Mouse (Mus musculus) left cerebral cortex, postnatal 25 days (tissue): ENCODE measurements around the gene Loxl1. TPM values are rescaled to one million over a fixed set of nuclear protein-coding genes. Genes with fewer than 3 reads are reported as not detected.
"Not testable (repeated sequence)": the region's sequence is repeated elsewhere in the genome, so short reads cannot be mapped to it uniquely, and the experiment has no call there.

Source experiments
- DNase-seq, 2 experiments: peaks; one replicate each; pipeline ENCODE4 v3.0.0; 2022; ENCODE audit warnings: low spot score in 2 of 2, mixed read lengths in 1 of 2
- intact Hi-C: fragments of 180-260 bp; cut with DNase I; formaldehyde crosslinking; loops from one replicate; pipeline ENCODE4 v1.15.1; 2025
- total RNA-seq, 2 experiments: library from RNA; stranded (reverse); gene quantifications; 2 replicates each; pipeline ENCODE4 v1.2.3; 2021

Gene Loxl1
- total RNA-seq, 2 experiments from 2014 or later, result 2.0 to 2.6 TPM

DNA sequence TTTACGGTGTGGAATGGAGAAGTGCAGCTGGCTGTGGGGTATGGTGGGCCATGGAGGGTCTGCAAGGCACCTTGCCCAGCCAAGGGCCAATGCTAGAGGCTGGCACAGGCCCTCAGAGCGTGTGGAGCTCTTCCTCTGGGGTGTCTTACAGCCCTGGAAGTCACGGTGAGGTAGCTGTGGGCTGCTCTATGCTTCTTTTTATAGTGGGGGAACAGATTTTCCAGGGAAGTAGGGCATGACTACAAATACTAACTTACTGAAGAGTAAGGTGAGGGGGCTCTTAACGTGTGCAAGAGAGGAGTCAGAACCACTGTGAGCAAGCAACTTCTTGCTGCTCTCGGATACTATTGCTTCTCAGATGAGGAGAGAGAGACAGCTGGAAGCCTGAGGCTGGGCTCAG, 50.5 kb downstream of the Loxl1 start:
- intact Hi-C loops, result no loop called here
- DNase-seq, result peak in 1 of 2 experiments; percentile 52

DNA sequence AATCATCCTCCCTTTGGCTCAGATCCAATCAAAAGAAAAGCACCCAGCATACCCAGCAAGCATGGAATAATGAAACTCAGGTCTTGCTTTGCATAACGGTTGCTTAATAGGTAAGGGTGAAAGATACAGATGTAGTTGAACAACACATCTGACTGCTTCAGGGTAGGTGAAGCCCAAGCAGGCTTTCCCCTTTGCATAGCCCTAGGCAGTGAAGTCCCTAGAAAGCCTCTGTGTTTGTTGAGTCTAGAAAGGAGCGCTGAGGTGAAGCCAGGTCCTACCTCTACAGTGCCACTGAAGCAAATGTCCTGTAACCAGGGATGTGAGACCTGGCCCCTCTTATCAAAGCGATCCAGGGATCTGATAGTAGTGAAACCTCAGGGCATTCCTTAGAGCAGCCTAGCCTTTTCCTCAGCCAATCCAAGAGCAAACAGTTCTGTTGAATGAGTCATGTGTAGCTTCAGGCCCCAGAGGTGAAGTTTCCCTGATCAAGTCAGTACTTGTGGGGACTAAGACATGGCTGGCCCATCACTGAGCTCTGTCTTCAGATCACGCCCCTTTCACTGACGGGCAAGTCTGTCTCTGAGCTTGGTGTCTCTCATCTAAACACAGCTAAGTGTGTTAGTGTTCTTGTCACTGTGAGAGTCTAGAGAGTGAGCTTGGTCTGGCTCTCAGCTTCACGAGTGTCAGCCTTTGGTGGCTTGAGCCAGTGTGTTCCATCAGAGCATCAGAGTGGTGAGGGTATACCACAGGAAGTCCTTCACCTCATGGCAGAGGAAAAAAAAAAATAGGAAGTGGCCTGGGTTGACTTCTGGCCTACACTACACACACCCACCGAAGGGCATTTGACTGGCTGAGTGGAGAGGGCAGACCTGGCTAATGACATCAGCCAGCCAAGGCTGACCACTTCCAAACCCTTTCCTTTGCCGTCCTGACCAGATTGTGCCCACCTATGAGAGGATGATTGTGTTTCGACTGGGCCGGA, 57.0 kb downstream of the Loxl1 start:
- no peak for DNase-seq
- intact Hi-C loops, result no loop called here

DNA sequence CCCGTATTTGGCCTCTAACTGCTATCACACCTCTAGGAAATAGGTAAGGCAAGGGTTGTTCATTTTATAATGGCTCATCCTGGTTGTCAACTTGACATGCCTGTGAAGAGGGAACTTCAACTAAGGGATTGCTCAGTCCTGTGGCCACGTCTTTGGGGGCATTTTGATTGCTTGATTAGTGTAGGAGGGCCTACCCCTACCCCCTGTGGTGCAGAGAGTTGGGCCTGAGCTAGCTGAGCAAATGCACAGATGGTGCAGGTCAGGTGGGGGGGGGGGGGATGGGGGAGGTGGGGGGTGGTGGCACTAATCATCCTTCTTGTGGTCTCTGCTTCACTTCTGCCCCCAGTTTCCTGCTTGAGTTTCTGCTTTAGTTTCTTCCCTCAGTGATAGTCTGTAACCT, 57.9 kb downstream of the Loxl1 start:
- intact Hi-C loops, result no loop called here
- DNase-seq, result no peak

DNA sequence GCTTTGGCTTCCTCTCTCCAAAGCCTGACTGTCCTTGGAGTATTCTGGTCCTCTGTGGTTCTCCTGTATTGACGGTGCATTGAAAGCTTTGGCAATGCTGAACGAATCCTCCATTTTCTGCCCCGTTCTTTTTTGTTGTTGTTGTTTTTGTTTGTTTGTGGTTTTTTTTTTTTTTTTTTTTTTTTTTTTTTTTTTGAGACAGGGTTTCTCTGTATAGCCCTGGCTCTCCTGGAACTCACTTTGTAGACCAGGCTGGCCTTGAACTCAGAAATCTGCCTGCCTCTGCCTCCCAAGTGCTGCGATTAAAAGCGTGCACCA, 59.2 kb downstream of the Loxl1 start:
- intact Hi-C loops, DNase-seq: not testable (repeated sequence)

DNA sequence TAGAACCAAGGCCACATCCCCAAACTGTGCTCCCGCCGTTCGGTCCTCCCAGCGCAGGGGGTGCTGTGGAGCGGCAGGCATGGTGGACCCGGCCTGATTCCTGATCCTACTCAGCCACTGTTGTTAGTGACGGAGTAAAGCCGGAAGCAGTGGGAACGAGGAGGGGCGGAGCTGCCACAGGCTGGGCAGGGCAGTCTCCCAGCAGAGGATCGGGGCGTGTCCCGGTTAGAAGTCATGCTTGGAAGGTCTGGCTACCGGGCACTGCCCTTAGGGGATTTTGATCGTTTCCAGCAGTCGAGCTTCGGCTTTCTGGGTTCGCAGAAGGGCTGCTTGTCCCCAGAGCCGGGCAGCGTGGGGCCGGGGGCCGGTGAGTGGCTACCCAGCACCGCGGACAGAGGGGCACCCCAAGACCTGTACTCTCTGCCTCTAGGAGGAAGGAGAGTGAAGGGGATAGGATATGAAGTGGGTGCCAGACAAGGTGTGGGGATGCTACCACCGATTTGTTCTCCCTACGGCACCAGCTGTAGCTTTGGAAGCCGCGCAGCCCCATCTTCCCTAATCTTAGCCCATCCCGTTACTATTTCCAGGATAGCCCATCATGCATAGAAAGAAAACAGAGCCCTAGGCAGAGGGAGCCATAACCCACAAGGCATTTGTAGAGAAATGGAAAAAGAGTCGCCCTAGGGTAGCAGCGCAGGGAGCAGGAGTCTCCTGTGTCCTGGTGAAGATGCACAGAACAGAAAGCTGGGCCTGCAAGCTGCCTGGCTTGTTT, 59.8 kb downstream of the Loxl1 start, which contains the start of gene Stoml1:
TSS of gene Stoml1 (plus strand) at position 132 of the 772 bp plus-strand sequence.
- intact Hi-C loops, result no loop called here

DNA sequence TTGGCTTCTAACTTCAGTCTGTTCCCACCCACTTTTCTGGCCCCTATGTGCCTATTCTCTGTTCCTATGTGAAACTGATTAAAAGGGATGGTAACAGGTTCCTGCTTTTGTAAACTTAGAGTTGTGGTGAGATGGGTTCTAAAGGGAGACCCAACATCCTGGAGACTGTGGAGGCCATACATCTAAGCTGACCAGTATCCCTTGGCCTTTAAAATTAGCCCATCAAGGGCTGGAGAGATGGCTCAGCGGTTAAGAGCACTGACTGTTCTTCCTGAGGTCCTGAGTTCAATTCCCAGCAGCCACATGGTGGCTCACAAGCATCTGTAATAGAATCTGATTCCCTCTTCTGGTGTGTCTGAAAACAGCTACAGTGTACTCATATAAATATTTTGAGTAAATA, 62.3 kb downstream of the Loxl1 start:
- intact Hi-C loops, DNase-seq: not testable (repeated sequence)

More for the DNA sequence above, 59.8 kb downstream of the Loxl1 start, which contains the start of gene Stoml1:
- DNase-seq, result peak; percentile 91 to 96

DNA sequence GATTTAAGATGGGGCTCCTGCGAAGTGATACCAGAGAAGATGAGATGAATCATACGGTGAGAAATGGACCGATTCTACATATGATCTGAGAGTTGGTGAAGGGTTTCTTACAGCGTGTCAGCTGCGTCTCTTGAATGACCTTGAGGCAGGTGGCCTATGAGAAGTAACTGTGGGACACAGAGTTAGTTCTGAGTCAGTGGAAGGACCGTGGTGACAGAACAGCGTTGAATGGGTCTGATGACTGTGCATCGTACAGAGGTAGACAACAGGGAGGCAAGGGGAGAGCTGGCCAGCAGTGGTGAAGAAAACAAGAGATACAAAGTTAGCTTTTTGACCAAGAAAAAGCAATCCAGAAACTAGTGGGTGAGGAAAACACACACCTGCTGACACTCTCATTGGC, 62.7 kb downstream of the Loxl1 start:
- intact Hi-C loops, result no loop called here
- DNase-seq, result no peak

DNA sequence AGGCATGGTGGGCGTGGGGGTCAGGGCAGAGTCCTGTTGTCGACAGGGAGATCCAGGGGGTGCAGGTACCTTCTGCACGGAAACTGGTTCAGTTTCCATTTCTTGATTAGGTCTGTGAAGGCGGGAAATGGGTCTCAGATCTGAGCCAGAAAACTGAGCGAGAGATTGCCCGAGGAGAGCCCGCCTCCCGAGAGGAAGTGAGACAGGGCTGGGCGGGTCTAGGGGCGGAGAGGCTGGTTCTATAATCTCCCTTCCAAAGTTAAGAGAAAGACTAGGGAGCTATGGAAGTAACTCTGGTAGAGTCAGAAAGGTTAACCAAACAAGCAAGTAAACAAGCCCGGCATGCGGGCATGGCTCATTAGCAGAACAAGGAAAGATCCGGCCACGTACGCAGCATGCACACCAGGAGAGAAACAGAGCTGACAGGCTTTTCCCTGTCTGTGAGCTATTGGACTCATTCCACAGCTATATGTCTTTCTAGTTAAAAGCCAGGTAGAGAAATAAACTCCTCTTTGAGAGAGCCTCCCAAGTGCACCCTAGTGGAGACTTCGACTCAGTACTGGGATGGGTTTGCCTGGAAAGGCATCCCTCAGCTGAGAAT, 63.3 kb downstream of the Loxl1 start, which contains the start of gene Pml:
TSS of gene Pml (minus strand) at position 195 of the 601 bp plus-strand sequence.
- DNase-seq, result peak; percentile 54 to 70
- intact Hi-C loops, result no loop called here

DNA sequence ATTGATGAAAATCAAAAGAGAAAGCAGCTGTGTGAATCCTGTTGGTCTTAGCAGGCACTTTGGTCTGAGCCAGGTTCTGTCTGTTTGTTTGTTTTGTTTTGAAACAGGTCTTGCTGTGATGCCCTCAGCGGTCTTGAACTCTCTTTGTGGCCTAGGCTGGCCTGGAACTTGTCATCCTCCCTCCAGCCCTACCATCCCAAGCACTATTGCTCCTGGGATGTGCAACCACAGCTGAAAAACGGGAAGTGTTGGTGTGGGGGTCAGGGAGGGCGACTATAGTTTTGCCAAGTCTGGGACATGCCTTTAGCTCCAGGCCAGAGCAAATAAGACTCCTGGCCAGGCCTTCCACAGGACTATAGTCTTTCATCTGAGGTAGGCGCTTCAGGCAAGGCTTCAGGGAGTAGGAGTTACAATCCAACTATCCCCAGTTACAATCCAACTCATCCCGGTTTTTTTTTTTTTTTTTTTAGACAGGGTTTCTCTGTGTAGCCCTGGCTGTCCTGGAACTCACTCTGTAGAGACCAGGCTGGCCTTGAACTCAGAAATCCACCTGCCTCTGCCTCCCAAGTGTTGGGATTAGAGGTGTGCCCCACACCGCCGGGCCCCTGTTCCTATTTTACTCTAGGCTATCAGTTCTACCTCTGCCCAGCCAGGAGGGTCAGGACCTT, 64.1 kb downstream of the Loxl1 start:
- intact Hi-C loops, result no loop called here

DNA sequence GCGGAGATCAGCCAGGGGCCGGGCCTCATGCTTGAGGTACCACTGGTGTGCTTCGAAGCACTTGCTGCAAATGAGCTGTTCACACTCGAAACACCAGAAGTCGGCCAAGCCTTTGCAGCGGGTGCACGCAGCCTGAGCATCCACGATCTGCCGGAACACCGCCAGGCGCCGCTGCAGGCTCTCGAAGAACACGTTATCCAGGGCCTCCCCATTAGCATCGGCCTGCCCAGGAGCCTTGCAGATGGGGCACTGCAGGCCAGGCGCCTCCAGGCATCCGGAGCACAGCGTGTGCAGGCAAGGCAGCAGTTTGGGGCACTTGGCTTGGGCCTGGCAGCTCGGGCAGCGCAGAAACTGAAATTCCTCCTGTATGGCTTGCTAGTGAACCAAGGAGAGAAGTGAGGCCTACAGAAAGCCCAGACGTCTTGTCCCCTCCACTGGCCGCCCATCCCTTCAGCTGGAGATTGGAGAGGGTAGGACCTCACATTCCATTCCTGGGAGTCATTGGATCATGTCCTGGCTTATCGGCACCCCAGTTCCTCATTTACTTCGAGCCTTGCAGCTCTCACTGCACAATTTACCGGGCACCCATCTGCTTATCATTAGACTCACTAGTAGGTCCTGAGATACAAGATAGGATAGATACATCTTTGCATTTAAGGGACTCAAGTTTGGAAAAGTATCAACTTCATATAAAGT, 65.8 kb downstream of the Loxl1 start:
- intact Hi-C loops, result no loop called here
- DNase-seq, result peak; percentile 77 to 86

More for the DNA sequence above, 64.1 kb downstream of the Loxl1 start:
- DNase-seq, result no peak

DNA sequence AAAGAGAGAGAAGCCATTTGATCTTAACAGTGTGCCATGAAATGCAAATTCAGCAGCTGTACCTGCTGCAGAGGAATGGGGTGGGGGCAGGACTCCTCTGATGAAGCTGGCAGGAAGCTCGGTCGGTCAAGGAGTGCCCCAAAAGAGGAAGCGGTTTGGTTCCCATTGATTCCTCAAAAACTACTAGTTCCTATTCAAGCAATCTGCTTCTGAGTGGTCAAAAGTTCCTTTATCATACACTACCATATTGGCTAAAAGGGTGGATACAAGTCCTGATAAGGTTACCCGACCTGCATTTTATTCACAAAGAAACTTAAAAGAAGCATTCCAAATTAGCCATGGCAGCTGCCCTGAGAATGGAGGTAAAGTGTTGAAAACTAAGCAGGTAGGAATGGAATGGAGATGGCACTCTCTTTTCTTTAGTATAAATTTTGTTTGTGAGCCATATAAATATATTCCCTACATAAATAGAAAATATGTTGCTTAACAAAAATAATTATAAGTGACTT, 66.8 kb downstream of the Loxl1 start:
- intact Hi-C loops, result no loop called here
- DNase-seq, result no peak

DNA sequence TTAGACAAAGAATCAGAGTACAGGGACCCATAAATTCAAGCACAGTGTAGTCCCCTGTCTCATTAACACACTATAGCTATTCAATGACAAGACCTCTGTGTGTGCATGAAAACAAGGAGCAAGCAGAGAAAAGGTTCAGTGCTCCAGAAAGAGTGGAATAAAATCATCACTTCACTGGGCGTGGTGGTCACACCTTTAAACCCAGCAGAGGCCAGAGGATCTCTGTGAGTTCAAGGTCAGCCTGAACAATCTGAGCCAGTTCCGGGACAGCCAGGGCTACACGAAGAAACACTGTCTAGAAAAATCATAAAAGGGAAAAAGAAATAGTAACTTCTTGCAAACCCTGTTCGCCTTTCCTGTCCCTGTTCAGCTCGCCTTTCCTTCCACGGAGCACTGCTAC, 69.3 kb downstream of the Loxl1 start:
- DNase-seq, result no peak
- intact Hi-C loops, result no loop called here

DNA sequence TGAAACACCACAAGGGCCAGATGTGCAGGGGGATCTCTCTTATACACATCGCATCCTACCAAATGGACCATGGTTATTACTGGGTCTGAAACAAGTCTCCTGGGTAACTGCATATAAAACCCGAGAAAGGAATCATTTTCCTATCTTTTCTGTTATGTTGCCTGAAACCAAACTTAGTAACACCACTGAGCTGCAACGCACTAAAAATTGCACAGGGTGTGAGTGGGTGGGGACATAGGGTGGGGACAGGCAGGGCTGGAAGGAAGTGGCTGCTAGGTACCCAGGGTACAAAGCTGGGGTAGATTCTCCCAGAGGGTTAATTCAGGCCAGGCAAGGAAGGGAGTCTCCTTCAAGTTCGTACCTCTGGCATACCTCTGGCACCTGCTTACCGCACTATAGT, 70.3 kb downstream of the Loxl1 start:
- intact Hi-C loops, result no loop called here
- peak in 1 of 2 experiments; percentile 74 for DNase-seq

DNA sequence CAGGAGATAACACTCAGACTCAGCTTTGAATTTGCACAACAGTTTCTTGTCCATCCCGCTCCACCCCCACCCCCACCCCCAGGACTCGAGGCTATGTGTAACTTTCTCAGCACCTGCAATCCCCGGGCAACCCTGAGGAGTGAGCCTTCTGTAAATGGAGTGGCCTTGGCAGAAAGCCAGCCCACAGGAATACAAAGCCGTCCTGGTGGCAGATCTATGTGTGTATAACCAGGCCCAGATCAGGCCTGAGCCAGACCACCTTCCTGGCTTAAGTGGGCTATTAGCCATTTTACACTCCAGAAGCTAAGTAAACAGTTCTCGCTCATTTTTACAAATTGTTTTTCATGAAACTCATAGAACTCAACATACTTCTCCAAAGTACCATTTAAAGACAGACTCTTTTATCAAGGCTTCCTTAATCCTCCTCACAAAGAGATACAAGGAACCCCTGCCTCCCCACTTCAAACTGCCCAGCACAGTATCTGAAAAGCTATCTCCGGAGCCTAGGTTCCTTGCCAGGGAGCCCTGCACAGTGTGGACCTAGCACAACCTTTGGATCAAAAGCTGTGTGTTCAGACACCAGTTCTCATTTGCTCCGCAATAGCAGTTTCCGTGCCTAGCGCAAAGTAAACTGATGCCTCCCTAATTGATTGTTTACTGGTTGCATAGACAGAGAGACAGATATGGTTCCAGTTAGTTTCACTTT, 71.1 kb downstream of the Loxl1 start:
- intact Hi-C loops, result no loop called here
- no peak for DNase-seq
